Mouse (Mus musculus) kidney, postnatal 0 days (tissue): ENCODE measurements at regions not wholly inside any gene's neighbourhood (a gene's known extent, or its start where the extent isn't known, plus 50 kb on each side); places are given as distances from the start of the nearest gene placed in this dataset.
A peak's percentile ranks its signal among the peaks of the same experiment; 100 is the strongest.

Experiments
- ATAC-seq: fragments of 200-750 bp; cut with Nextera tagmentation; replicated peaks from 2 replicates; pipeline ENCODE4 v1.8.0; 2017; ENCODE audit warnings: low read depth, moderate number of reproducible peaks, moderate TSS enrichment, moderate library complexity; ENCODE audit not compliant: low FRiP score
- DNase-seq: peaks from one replicate; pipeline ENCODE4 v3.0.0-alpha.2; 2016; ENCODE audit warnings: low spot score
- H3K27ac ChIP-seq: fragments of 300-500 bp; sonication (generic); 2 replicates; pipeline ENCODE4 v1.5.1; 2014; ENCODE audit warnings: mild to moderate bottlenecking
- H3K27me3 ChIP-seq: fragments of 300-500 bp; sonication (generic); 2 replicates; pipeline ENCODE4 v1.6.1; 2014; ENCODE audit warnings: low read length, mixed read lengths; ENCODE audit not compliant: insufficient read depth
- H3K36me3 ChIP-seq: fragments of 300-500 bp; sonication (generic); 2 replicates; pipeline ENCODE4 v1.6.1; 2014; ENCODE audit warnings: low read length, mixed read lengths; ENCODE audit not compliant: insufficient read depth
- H3K4me1 ChIP-seq: fragments of 300-500 bp; sonication (generic); replicated peaks from 2 replicates; pipeline ENCODE4 v1.6.1; 2014; ENCODE audit warnings: antibody characterized with exemption, low read length, mixed read lengths; ENCODE audit not compliant: insufficient read depth
- H3K4me2 ChIP-seq: fragments of 300-500 bp; sonication (generic); 2 replicates; pipeline ENCODE4 v1.6.1; 2014; ENCODE audit warnings: mild to moderate bottlenecking, low read length, moderate library complexity, mixed read lengths
- H3K4me3 ChIP-seq: fragments of 300-500 bp; sonication (generic); replicated peaks from 2 replicates; pipeline ENCODE4 v1.5.1; 2014; ENCODE audit warnings: low read depth, low read length
- H3K9ac ChIP-seq: fragments of 300-500 bp; sonication (generic); 2 replicates; pipeline ENCODE4 v1.6.1; 2014; ENCODE audit warnings: low read depth, low read length
- H3K9me3 ChIP-seq: fragments of 300-500 bp; sonication (generic); replicated peaks from 2 replicates; pipeline ENCODE4 v1.6.1; 2016; ENCODE audit warnings: low read length, inconsistent platforms, mixed read lengths
- CTCF ChIP-seq: IDR thresholded peaks from 2 replicates; pipeline ENCODE4 v1.5.1; 2016; ENCODE audit warnings: antibody characterized with exemption, low read depth, mild to moderate bottlenecking, moderate library complexity
- WGBS: fragments of 180-500 bp; shearing (Covaris S2); extraction: QIAGEN DNeasy Blood & Tissue Kit; methylation state at CpG from one replicate; pipeline ENCODE4 v1.1.7; 2014; 5-methylcytosine and 5-hydroxymethylcytosine counted together

DNA sequence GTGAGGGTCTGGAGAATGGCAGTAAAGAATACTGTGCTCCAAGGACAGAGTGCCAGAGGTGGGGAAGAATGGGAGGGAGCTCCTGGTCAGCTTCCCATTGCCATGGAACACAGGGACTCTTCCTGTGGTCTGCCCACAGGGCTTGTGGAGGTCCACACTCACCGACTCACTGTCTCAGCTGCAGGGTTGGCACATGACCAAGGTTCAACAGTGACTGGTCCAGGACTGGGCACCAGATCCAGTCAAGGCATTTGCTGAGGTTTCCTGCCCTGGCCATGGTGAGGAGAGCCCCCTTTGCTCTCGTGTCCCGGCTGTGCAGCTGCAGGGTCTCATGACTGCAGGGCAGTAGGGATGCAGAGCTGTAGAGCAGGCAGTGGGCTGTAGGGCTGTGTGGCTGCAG, 88.7 kb upstream of the Smim23 start:
- WGBS: 70% methylated on average over 3 of the region's 3 CpGs

GRCm38 (mm10) chr11:32911791-32912190, 87.4 kb upstream of the Smim23 start:
- peaks cover 9% of the 10 kb centered on the region; the same call in 1 of the 2 replicates for H3K4me1 ChIP-seq
- no peak overlapping the region for H3K4me2 ChIP-seq
- H3K9me3 ChIP-seq: no peaks in the 10 kb centered on the region
- 83% methylated on average over 4 of the region's 4 CpGs for WGBS
- H3K27me3 ChIP-seq: no peaks in the 10 kb centered on the region
- no peak for TF ChIP-seq CTCF
- ATAC-seq: no peak
- no peak overlapping the region for H3K9ac ChIP-seq
- no peaks in the 10 kb centered on the region for H3K36me3 ChIP-seq
- no peak overlapping the region for H3K27ac ChIP-seq
- H3K4me3 ChIP-seq: no peak overlapping the region
- no peak for DNase-seq

More for the DNA sequence above, 88.7 kb upstream of the Smim23 start:
- no peak overlapping the region for H3K4me3 ChIP-seq
- no peaks in the 10 kb centered on the region for H3K27me3 ChIP-seq
- 0 out of 2 replicates have a peak, but pooled peaks cover 2% of the 10 kb centered on the region for H3K4me1 ChIP-seq
- no peaks in the 10 kb centered on the region for H3K36me3 ChIP-seq
- no peak for TF ChIP-seq CTCF
- no peak overlapping the region for H3K27ac ChIP-seq
- H3K9ac ChIP-seq: no peak overlapping the region
- H3K4me2 ChIP-seq: no peak overlapping the region
- DNase-seq (no peak), ATAC-seq (no peak)
- H3K9me3 ChIP-seq: no peaks in the 10 kb centered on the region

DNA sequence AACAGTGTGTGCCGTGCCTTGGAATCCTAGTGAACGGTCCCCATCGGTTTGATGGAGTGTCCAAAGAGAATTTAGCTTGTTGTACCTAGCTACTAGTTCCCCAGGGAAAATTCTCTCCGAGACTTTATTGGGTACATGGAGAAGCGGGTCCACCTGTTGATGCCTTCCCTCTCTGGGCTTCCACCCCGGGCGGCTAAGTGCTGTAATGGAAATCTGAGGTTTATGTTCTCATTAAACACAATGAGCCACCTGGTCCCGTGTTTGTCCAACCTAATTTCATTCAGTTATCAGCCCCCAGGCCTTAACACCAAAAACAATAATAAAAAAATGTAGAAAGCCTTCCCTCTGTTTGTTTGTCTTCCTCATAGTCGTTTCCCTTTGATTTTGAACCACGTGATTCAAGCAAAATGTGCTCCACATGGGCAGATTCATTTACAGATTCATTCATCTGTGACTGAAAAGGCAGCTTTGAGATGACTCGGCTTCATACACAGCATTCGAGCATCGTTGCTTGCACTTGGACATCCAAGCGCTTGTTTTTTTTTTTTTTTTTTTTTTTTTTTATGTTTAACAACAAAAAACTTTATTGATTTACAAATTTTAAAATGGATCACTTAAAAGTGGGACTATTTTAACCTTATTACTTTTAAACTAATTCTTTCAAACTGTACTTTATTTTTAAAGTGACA, 84.5 kb upstream of the Smim23 start:
- no peak for TF ChIP-seq CTCF

GRCm38 (mm10) chr11:32907520-32908233, 83.3 kb upstream of the Smim23 start:
- Histone ChIP-seq H3K4me2 (no peak overlapping the region), H3K9me3 (no peaks in the 10 kb centered on the region), H3K4me1 (peaks cover 9% of the 10 kb centered on the region; the same call in 1 of the 2 replicates), H3K9ac (no peak overlapping the region), H3K36me3 (no peaks in the 10 kb centered on the region), H3K27ac (no peak overlapping the region), H3K4me3 (no peak overlapping the region), H3K27me3 (no peaks in the 10 kb centered on the region)
- ATAC-seq (no peak), DNase-seq (peak; percentile 36)
- TF ChIP-seq CTCF: no peak
- WGBS: 36% methylated on average over 10 of the region's 10 CpGs

More for the DNA sequence above, 84.5 kb upstream of the Smim23 start:
- Histone ChIP-seq H3K9me3 (no peaks in the 10 kb centered on the region), H3K4me1 (peaks cover 9% of the 10 kb centered on the region; the same call in 1 of the 2 replicates), H3K4me2 (no peak overlapping the region), H3K36me3 (no peaks in the 10 kb centered on the region), H3K4me3 (no peak overlapping the region), H3K27me3 (no peaks in the 10 kb centered on the region), H3K27ac (no peak overlapping the region), H3K9ac (no peak overlapping the region)
- DNase-seq: no peak
- no peak for ATAC-seq
- WGBS: 61% methylated on average over 14 of the region's 14 CpGs

GRCm38 (mm10) chr11:32903970-32904369, 79.6 kb upstream of the Smim23 start:
- Histone ChIP-seq H3K27me3 (no peaks in the 10 kb centered on the region), H3K9me3 (no peaks in the 10 kb centered on the region), H3K4me3 (no peak overlapping the region), H3K4me1 (peaks cover 9% of the 10 kb centered on the region; the same call in 1 of the 2 replicates), H3K27ac (no peak overlapping the region), H3K9ac (no peak overlapping the region), H3K36me3 (no peaks in the 10 kb centered on the region), H3K4me2 (no peak overlapping the region)
- no peak for DNase-seq
- TF ChIP-seq CTCF: no peak
- no peak for ATAC-seq

DNA sequence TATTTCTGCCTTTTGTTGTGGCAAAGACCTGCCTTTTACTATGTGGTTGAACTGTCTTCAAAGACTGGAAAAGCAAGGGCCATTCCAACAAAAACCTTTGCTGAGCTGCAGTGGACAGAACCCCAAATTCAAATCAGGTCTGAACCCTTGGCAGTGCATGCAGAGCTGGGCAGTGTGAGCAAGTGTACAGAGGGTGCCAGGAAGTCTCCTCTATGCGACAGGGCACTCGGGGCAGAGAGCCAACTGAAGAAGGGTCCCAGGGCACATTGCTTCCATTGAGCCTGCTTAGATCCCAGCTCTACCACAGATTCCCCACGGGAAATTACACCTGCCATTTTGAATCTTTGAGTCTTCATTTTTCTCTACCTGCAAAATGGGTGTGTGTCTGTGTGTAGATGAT, 79.0 kb upstream of the Smim23 start:
- 87% methylated on average over 3 of the region's 3 CpGs for WGBS
- ATAC-seq: no peak

More for the DNA sequence above, 79.0 kb upstream of the Smim23 start:
- H3K4me2 ChIP-seq: no peak overlapping the region
- no peak overlapping the region for H3K9ac ChIP-seq
- DNase-seq: no peak
- no peaks in the 10 kb centered on the region for H3K9me3 ChIP-seq
- no peak overlapping the region for H3K27ac ChIP-seq
- no peaks in the 10 kb centered on the region for H3K36me3 ChIP-seq
- TF ChIP-seq CTCF: no peak
- H3K4me1 ChIP-seq: peaks cover 9% of the 10 kb centered on the region; the same call in 1 of the 2 replicates
- H3K4me3 ChIP-seq: no peak overlapping the region
- no peaks in the 10 kb centered on the region for H3K27me3 ChIP-seq
